13 mouse cellular contexts compared by ENCODE assay signal in genomic region chr16:4399471-4400223, GRCm38 (mm10). TPM values are rescaled to one million over a fixed set of nuclear protein-coding genes. Genes with fewer than 3 reads are reported as not detected.
DNase-seq lines count a peak whose midpoint lies in the region; ATAC-seq and TF ChIP-seq lines count a peak whose summit lies in the region.
"Had no signal": no experiment of that assay in that cellular context is flagged by ENCODE, and none has a peak within 500 bp of the region (broad histone marks: within the 10 kb centered on the region; RNA-seq: fewer than 3 reads in every experiment).

No protein-coding gene starts in this region.

- H3K4me1 ChIP-seq in heart, postnatal 0 days (ENCODE audit: control insufficient read depth, insufficient read depth) = peaks cover 37% of the 10 kb centered on the region

- WGBS in heart, postnatal 0 days = 45% methylated on average over 5 of the region's 5 CpGs

- peak; percentile 58 for DNase-seq in kidney, postnatal 10 days
- DNase-seq in kidney, adult 9 months = no peak
- peak; percentile 69 for DNase-seq in gastrocnemius, postnatal 25 days
- peak; percentile 47 for DNase-seq in heart, postnatal 0 days (ENCODE audit: low spot score)
- DNase-seq in lung, postnatal 36 days = peak; percentile 77
- no peak for DNase-seq in spleen, adult 12 weeks (ENCODE audit: low spot score)
- no peak for DNase-seq in thymus, postnatal 4 days
- DNase-seq: adrenal gland, adult 8-10 months; liver; spleen, adult 18-20 months had no signal

- H3K4me2 ChIP-seq in heart, postnatal 0 days (ENCODE audit: low read depth, low read length) = no peak overlapping the region
- H3K4me2 ChIP-seq: embryonic facial prominence, embryonic 13.5 days had no signal

- no peaks in the 10 kb centered on the region for H3K36me3 ChIP-seq in heart, postnatal 0 days (replicated peaks; ENCODE audit: control insufficient read depth, insufficient read depth, low read length)
- H3K36me3 ChIP-seq: embryonic facial prominence, embryonic 13.5 days had no signal

- no peaks in the 10 kb centered on the region for H3K27me3 ChIP-seq in heart, postnatal 0 days (ENCODE audit: control insufficient read depth, insufficient read depth, low read length)
- H3K27me3 ChIP-seq: embryonic facial prominence, embryonic 13.5 days had no signal

- H3K27ac ChIP-seq in heart, postnatal 0 days (ENCODE audit: low read depth) = peak overlapping the region; percentile 58
- H3K27ac ChIP-seq: embryonic facial prominence, embryonic 13.5 days had no signal

- no peak for ATAC-seq in heart, postnatal 0 days (ENCODE audit: insufficient read depth, low read depth)
- ATAC-seq: forebrain, embryonic 14.5 days; inflammation-experienced regulatory T-cells, adult 6 months had no signal

- H3K9ac ChIP-seq in heart, postnatal 0 days (replicated peaks; ENCODE audit: low read depth, low read length) = no peak overlapping the region
- H3K9ac ChIP-seq: embryonic facial prominence, embryonic 13.5 days had no signal

- TF ChIP-seq CTCF in heart, postnatal 0 days (IDR thresholded peaks at IDR 0.05; ENCODE audit: low read depth) = no peak

- no peak overlapping the region for H3K4me3 ChIP-seq in heart, postnatal 0 days (ENCODE audit: low read depth, low read length)
- H3K4me3 ChIP-seq: embryonic facial prominence, embryonic 13.5 days had no signal

- TF ChIP-seq EP300 in heart, postnatal 0 days (IDR thresholded peaks at IDR 0.05; ENCODE audit: low read depth) = no peak

- H3K9me3 ChIP-seq in heart, postnatal 0 days (replicated peaks; ENCODE audit: control insufficient read depth, low read length) = no peaks in the 10 kb centered on the region
- H3K9me3 ChIP-seq: embryonic facial prominence, embryonic 13.5 days had no signal

RNA-seq across cellular contexts. Expression of gene Adcy9, which starts 20.7 kb away (rescaled TPM):
- 10 to 100 TPM; 27.0 to 28.2 TPM for total RNA-seq in gastrocnemius, postnatal 25 days (2021)
- total RNA-seq in heart, postnatal 0 days (2014; rRNA removed; ENCODE audit: low replicate concordance) = 19.0 and 22.2 TPM in 2 replicates
- polyA plus RNA-seq in heart, postnatal 0 days (2015; fragmentation: Nextera tagmentation; extraction: Ambion mirVana) = 1.8 and 2.0 TPM in 2 replicates

Comparison
In these comparisons a context has a peak if more than half of its experiments do, and no peak if none do; other contexts are left out.
1. DNase-seq: peak in kidney, postnatal 10 days (single experiment), gastrocnemius, postnatal 25 days (single experiment), heart, postnatal 0 days (single experiment) and lung, postnatal 36 days (single experiment); none in kidney, adult 9 months (single experiment), spleen, adult 12 weeks (single experiment) and thymus, postnatal 4 days (single experiment).